Mouse (Mus musculus): ENCODE measurements around the gene Naa60.

DNA sequence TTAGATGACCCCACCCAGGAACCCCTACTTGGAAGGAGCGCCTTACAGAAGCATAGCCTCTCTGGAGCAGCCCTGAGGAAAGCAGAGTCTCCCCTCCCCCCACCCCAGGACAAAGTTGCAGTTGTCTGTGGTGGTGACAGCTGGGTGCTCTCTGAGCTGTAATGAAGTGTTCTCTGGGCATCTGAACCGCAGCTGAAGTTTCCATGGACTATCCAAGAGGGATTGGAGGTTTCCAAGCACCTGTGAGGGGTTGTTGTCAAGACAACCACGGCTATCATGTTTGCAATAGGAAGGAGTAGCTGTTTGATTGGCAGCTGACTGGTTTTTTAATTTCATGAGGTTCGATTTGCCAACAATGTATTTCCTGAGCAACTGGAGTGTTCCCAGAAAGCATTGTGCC, 29.2 kb upstream of the Naa60 start:
- TF ChIP-seq CTCF (conservative IDR thresholded peaks at IDR 0.05; ENCODE audit: low read length) (no peak), NANOG (IDR thresholded peaks at IDR 0.05; ENCODE audit: borderline replicate concordance, low read length) (no peak), POU5F1 (IDR thresholded peaks at IDR 0.05; ENCODE audit: borderline replicate concordance, low read length) (no peak)
